Mouse (Mus musculus) heart, embryonic 11.5 days (tissue): ENCODE measurements around the gene Htr5b. TPM values are rescaled to one million over a fixed set of nuclear protein-coding genes. Genes with fewer than 3 reads are reported as not detected.

Experiments
- ATAC-seq: fragments of 200-750 bp; cut with Nextera tagmentation; replicated peaks from 2 replicates; pipeline ENCODE4 v1.8.0; 2017; ENCODE audit warnings: moderate library complexity; ENCODE audit not compliant: insufficient number of reproducible peaks, low FRiP score, low TSS enrichment
- H3K27ac ChIP-seq: fragments of 300-500 bp; sonication (generic); 2 replicates; pipeline ENCODE4 v1.5.1; 2014; ENCODE audit warnings: mild to moderate bottlenecking, low read depth, low read length
- H3K27me3 ChIP-seq: fragments of 300-500 bp; sonication (generic); 2 replicates; pipeline ENCODE4 v1.6.1; 2014; ENCODE audit warnings: mild to moderate bottlenecking, low read length, mixed read lengths; ENCODE audit not compliant: control insufficient read depth, insufficient read depth
- H3K36me3 ChIP-seq: fragments of 300-500 bp; sonication (generic); 2 replicates; pipeline ENCODE4 v1.6.1; 2014; ENCODE audit warnings: mild to moderate bottlenecking, low read length, moderate library complexity, mixed read lengths; ENCODE audit not compliant: control insufficient read depth, insufficient read depth
- H3K4me1 ChIP-seq: fragments of 300-500 bp; sonication (generic); 2 replicates; pipeline ENCODE4 v1.6.1; 2014; ENCODE audit warnings: low read length; ENCODE audit not compliant: control insufficient read depth, insufficient read depth
- H3K4me2 ChIP-seq: fragments of 300-500 bp; sonication (generic); 2 replicates; pipeline ENCODE4 v1.6.1; 2014; ENCODE audit warnings: mild to moderate bottlenecking, moderate library complexity
- H3K4me3 ChIP-seq: fragments of 300-500 bp; sonication (generic); 2 replicates; pipeline ENCODE4 v1.5.1; 2014; ENCODE audit warnings: low read depth, low read length
- H3K9ac ChIP-seq: fragments of 300-500 bp; sonication (generic); 2 replicates; pipeline ENCODE4 v1.6.1; 2014; ENCODE audit warnings: mild to moderate bottlenecking, low read depth, low read length, moderate library complexity
- H3K9me3 ChIP-seq: fragments of 300-500 bp; sonication (generic); replicated peaks from 2 replicates; pipeline ENCODE4 v1.6.1; 2016; ENCODE audit warnings: low read length; ENCODE audit not compliant: control insufficient read depth
- WGBS: fragments of 180-500 bp; shearing (Covaris S2); extraction: QIAGEN DNeasy Blood & Tissue Kit; methylation state at CpG from one replicate; pipeline ENCODE4 v1.1.7; 2014; ENCODE audit not compliant: insufficient replicate concordance; 5-methylcytosine and 5-hydroxymethylcytosine counted together
- polyA plus RNA-seq: library from polyadenylated mRNA; unstranded; fragments of >200 nt; fragmentation: Nextera tagmentation; extraction: Ambion mirVana; gene quantifications from 2 replicates; pipeline ENCODE4 v1.2.1, GENCODE M21; 2014

Gene Htr5b
- polyA plus RNA-seq, 1 experiment from 2014 or later = 0.26 TPM

GRCm38 (mm10) chr1:121511186-121511585 lies 17.1 kb downstream of the Htr5b start:
- 54% methylated on average over 2 of the region's 2 CpGs for WGBS
- H3K9me3 ChIP-seq = no peaks in the 10 kb centered on the region

GRCm38 (mm10) chr1:121510420-121511140 lies 17.7 kb downstream of the Htr5b start:
- WGBS = 84% methylated on average over 19 of the region's 19 CpGs
- H3K9ac ChIP-seq = no peak overlapping the region
- no peak overlapping the region for H3K27ac ChIP-seq
- no peaks in the 10 kb centered on the region for H3K27me3 ChIP-seq
- no peak overlapping the region for H3K4me3 ChIP-seq
- ATAC-seq = no peak
- no peak overlapping the region for H3K4me2 ChIP-seq
- H3K36me3 ChIP-seq = no peaks in the 10 kb centered on the region
- H3K4me1 ChIP-seq = no peaks in the 10 kb centered on the region
- no peaks in the 10 kb centered on the region for H3K9me3 ChIP-seq

More at GRCm38 (mm10) chr1:121511186-121511585, 17.1 kb downstream of the Htr5b start:
- H3K27me3 ChIP-seq = no peaks in the 10 kb centered on the region
- H3K4me2 ChIP-seq = no peak overlapping the region
- no peak overlapping the region for H3K27ac ChIP-seq
- H3K9ac ChIP-seq = no peak overlapping the region
- H3K4me1 ChIP-seq = no peaks in the 10 kb centered on the region
- H3K36me3 ChIP-seq = no peaks in the 10 kb centered on the region
- H3K4me3 ChIP-seq = no peak overlapping the region
- no peak for ATAC-seq

GRCm38 (mm10) chr1:121508729-121509128 lies 19.5 kb downstream of the Htr5b start:
- no peaks in the 10 kb centered on the region for H3K9me3 ChIP-seq
- no peak for ATAC-seq
- H3K9ac ChIP-seq = no peak overlapping the region
- H3K27me3 ChIP-seq = no peaks in the 10 kb centered on the region
- no peaks in the 10 kb centered on the region for H3K4me1 ChIP-seq
- 84% methylated on average over 2 of the region's 2 CpGs for WGBS
- H3K27ac ChIP-seq = no peak overlapping the region
- no peak overlapping the region for H3K4me3 ChIP-seq
- H3K4me2 ChIP-seq = no peak overlapping the region
- H3K36me3 ChIP-seq = no peaks in the 10 kb centered on the region

GRCm38 (mm10) chr1:121497093-121497492 lies 31.2 kb downstream of the Htr5b start:
- no peak for ATAC-seq
- Histone ChIP-seq H3K9me3 (no peaks in the 10 kb centered on the region), H3K9ac (no peak overlapping the region), H3K4me1 (no peaks in the 10 kb centered on the region), H3K4me2 (no peak overlapping the region), H3K27ac (no peak overlapping the region), H3K27me3 (no peaks in the 10 kb centered on the region), H3K36me3 (peaks cover 25% of the 10 kb centered on the region), H3K4me3 (no peak overlapping the region)
- WGBS = 88% methylated on average over 4 of the region's 4 CpGs

GRCm38 (mm10) chr1:121490241-121490640 lies 38.0 kb downstream of the Htr5b start:
- WGBS = 32% methylated on average over 5 of the region's 5 CpGs
- peaks cover 22% of the 10 kb centered on the region; the same call in 1 of the 2 replicates for H3K36me3 ChIP-seq
- no peaks in the 10 kb centered on the region for H3K27me3 ChIP-seq
- H3K4me3 ChIP-seq = no peak overlapping the region
- no peak overlapping the region for H3K4me2 ChIP-seq
- H3K27ac ChIP-seq = no peak overlapping the region
- no peak for ATAC-seq
- H3K4me1 ChIP-seq = no peaks in the 10 kb centered on the region
- H3K9ac ChIP-seq = no peak overlapping the region
- no peaks in the 10 kb centered on the region for H3K9me3 ChIP-seq

GRCm38 (mm10) chr1:121486803-121487202 lies 41.5 kb downstream of the Htr5b start:
- Histone ChIP-seq H3K9ac (no peak overlapping the region), H3K27ac (no peak overlapping the region), H3K36me3 (peaks cover 22% of the 10 kb centered on the region), H3K4me1 (no peaks in the 10 kb centered on the region), H3K27me3 (no peaks in the 10 kb centered on the region), H3K4me3 (no peak overlapping the region), H3K9me3 (no peaks in the 10 kb centered on the region), H3K4me2 (no peak overlapping the region)
- 92% methylated on average over 6 of the region's 6 CpGs for WGBS
- ATAC-seq = no peak

- Histone ChIP-seq H3K4me3 (no peak overlapping the region), H3K27ac (no peak overlapping the region), H3K27me3 (no peaks in the 10 kb centered on the region), H3K9ac (no peak overlapping the region), H3K9me3 (no peaks in the 10 kb centered on the region), H3K4me1 (no peaks in the 10 kb centered on the region), H3K36me3 (peaks cover 22% of the 10 kb centered on the region), H3K4me2 (no peak overlapping the region)
- no peak for ATAC-seq
- 80% methylated on average over 4 of the region's 4 CpGs for WGBS
Observed at GRCm38 (mm10) chr1:121483091-121483490, 45.2 kb downstream of the Htr5b start.

- 92% methylated on average over 5 of the region's 5 CpGs for WGBS
- no peaks in the 10 kb centered on the region for H3K4me1 ChIP-seq
- ATAC-seq = no peak
- H3K9ac ChIP-seq = no peak overlapping the region
- peaks cover 16% of the 10 kb centered on the region for H3K36me3 ChIP-seq
- H3K27me3 ChIP-seq = no peaks in the 10 kb centered on the region
- no peak overlapping the region for H3K4me3 ChIP-seq
- no peak overlapping the region for H3K27ac ChIP-seq
- no peak overlapping the region for H3K4me2 ChIP-seq
- no peaks in the 10 kb centered on the region for H3K9me3 ChIP-seq
Observed at GRCm38 (mm10) chr1:121479403-121479802, 48.9 kb downstream of the Htr5b start.
